Mouse (Mus musculus) heart, adult 2 months (tissue): ENCODE results near the gene Hspb8. TPM values are rescaled to one million over a fixed set of nuclear protein-coding genes. Genes with fewer than 3 reads are reported as not detected.

Experiments used
- DNase-seq, 2 experiments: peaks; one replicate each; pipeline ENCODE4 v3.0.0; 2021
- H3K27ac ChIP-seq: fragments of 200-600 bp; 2 replicates; pipeline ENCODE4 v1.8.1; 2022
- H3K27me3 ChIP-seq: fragments of 200-500 bp; 2 replicates; pipeline ENCODE4 v1.6.1; 2012; ENCODE audit warnings: mild to moderate bottlenecking, low read length, inconsistent platforms, mixed read lengths; ENCODE audit not compliant: control insufficient read depth, insufficient read depth
- H3K36me3 ChIP-seq: fragments of 200-500 bp; 2 replicates; pipeline ENCODE4 v1.6.1; 2012; ENCODE audit warnings: low read length, inconsistent platforms; ENCODE audit not compliant: control insufficient read depth, insufficient read depth
- H3K4me1 ChIP-seq: fragments of 200-500 bp; 2 replicates; pipeline ENCODE4 v1.6.1; 2011; ENCODE audit warnings: low read length; ENCODE audit not compliant: control insufficient read depth, insufficient read depth
- H3K4me3 ChIP-seq: fragments of 200-600 bp; 2 replicates; pipeline ENCODE4 v1.8.1; 2022
- H3K79me2 ChIP-seq: fragments of 200-500 bp; replicated peaks from 2 replicates; pipeline ENCODE4 v1.6.1; 2012; ENCODE audit warnings: mild to moderate bottlenecking, inconsistent platforms, low read length, moderate library complexity, mixed read lengths; ENCODE audit not compliant: control insufficient read depth, insufficient read depth
- H3K9ac ChIP-seq: fragments of 200-500 bp; 2 replicates; pipeline ENCODE4 v1.6.1; 2012; ENCODE audit warnings: low read depth, mild to moderate bottlenecking, control low read depth, inconsistent platforms, low read length, mixed read lengths
- CTCF ChIP-seq: fragments of 200-600 bp; IDR thresholded peaks from 2 replicates; pipeline ENCODE4 v1.8.1; 2022; ENCODE audit warnings: antibody characterized with exemption, mild to moderate bottlenecking, moderate library complexity
- EP300 ChIP-seq: fragments of 200-500 bp; IDR thresholded peaks from 2 replicates; pipeline ENCODE4 v1.6.1; 2011; ENCODE audit warnings: low read depth, low read length, control low read depth; ENCODE audit not compliant: insufficient read depth
- POLR2A ChIP-seq: fragments of 200-500 bp; IDR thresholded peaks from 2 replicates; pipeline ENCODE4 v1.6.1; 2011; ENCODE audit warnings: mild to moderate bottlenecking, low read depth, low read length, control low read depth; ENCODE audit not compliant: insufficient read depth
- WGBS: fragments of 180-500 bp; shearing (Covaris S2); methylation state at CpG from one replicate; pipeline ENCODE4 v1.1.7; 2018; 5-methylcytosine and 5-hydroxymethylcytosine counted together
- intact Hi-C: fragments of 180-260 bp; cut with DNase I; formaldehyde crosslinking; loops from one replicate; pipeline ENCODE4 v1.15.1; 2025
- long read RNA-seq: library from polyadenylated mRNA; stranded (forward); transcript quantifications from one replicate; pipeline ENCODE4 v2.0.0, GENCODE M21; 2021
- polyA plus RNA-seq: library from polyadenylated mRNA; depleted of rRNA; stranded (reverse); fragments of >200 nt; gene quantifications from 2 replicates; pipeline ENCODE4 v1.2.3, GENCODE M21; 2012; rRNA removed
- total RNA-seq, 2 experiments: library from RNA; stranded (reverse); gene quantifications; 2 replicates each; pipeline ENCODE4 v1.2.3; 2021

Gene Hspb8
- 100 to 1,000 TPM; 419 to 483 TPM for total RNA-seq
- 552 and 677 TPM in 2 replicates for polyA plus RNA-seq
- long read RNA-seq, transcript Hspb8-201 (3 exons, 1,816 nt) = major isoform, 759 of 784 reads
- long read RNA-seq, partial matches to known transcripts = 1 of 784 reads
- long read RNA-seq, other reads (novel, unspliced or antisense) = 23 of 784 reads

- H3K4me1 ChIP-seq = no peaks in the 10 kb centered on the region
- H3K36me3 ChIP-seq = no peaks in the 10 kb centered on the region
- no peaks in the 10 kb centered on the region for H3K27me3 ChIP-seq
- peak within 1 kb of the TSS; percentile 93 for H3K27ac ChIP-seq
- DNase-seq = peak; percentile 86 to 91
- TF ChIP-seq POLR2A (peak; percentile 78), CTCF (no peak), EP300 (peak; percentile 41; the same call in 1 of the 2 replicates)
- no peaks in the 10 kb centered on the region for H3K79me2 ChIP-seq
- intact Hi-C loops = loop anchor here (2.0 kb wide), 2 partner anchors 20 to 28 kb away; no protein-coding TSS in a partner anchor
- WGBS = 1% methylated on average over 18 of the region's 20 CpGs
- H3K9ac ChIP-seq = peak within 1 kb of the TSS; percentile 87
- peak within 1 kb of the TSS; percentile 71 for H3K4me3 ChIP-seq
Measured at GRCm38 (mm10) chr5:116422699-116423201, at the start of gene Hspb8. Gene Hspb8 (minus strand): TSS chr5:116422864.

DNA sequence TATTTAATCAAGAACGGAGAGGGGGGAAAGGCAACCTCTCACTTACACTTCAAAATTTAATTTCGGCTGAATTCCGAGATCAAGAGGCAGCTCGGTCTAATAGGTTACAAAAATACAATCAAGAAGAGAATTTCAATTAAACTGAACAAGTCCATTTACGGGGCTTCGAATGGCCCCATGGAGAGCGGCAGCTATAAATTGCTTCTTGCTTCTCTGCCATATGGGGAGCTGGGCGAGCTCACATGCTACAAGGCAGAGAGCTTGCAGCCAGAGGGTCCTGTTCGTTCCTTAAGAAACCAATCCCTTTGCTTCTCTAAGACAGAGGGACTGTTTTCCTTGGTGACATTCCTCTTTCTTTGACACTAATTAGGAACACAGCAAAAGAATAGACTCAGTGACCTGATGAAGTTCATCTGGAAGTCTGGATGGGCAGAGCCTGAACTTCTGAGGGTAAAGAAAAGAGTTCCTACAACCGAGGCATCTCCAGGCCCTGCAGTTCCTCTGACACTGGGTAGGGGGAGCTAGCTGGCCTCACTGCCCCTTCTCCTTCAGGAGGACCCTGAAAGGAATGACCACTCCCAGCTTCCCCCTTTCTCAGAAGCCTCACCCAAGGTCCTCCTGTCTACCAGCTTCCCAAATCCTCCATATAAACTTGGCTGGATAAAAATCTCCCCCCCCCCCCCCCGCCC, 38.8 kb upstream of the Hspb8 start:
- Histone ChIP-seq H3K36me3 (no peaks in the 10 kb centered on the region), H3K9ac (no peak overlapping the region), H3K27ac (no peak overlapping the region), H3K4me1 (no peaks in the 10 kb centered on the region), H3K4me3 (no peak overlapping the region), H3K79me2 (no peaks in the 10 kb centered on the region), H3K27me3 (no peaks in the 10 kb centered on the region)
- intact Hi-C loops = no loop called here
- TF ChIP-seq EP300 (no peak), CTCF (peak; percentile 42)
- no peak for DNase-seq
- 71% methylated on average over 11 of the region's 11 CpGs for WGBS

GRCm38 (mm10) chr5:116459970-116460369, 37.3 kb upstream of the Hspb8 start:
- 74% methylated on average over 2 of the region's 2 CpGs for WGBS
- Histone ChIP-seq H3K4me3 (no peak overlapping the region), H3K27me3 (no peaks in the 10 kb centered on the region), H3K27ac (no peak overlapping the region), H3K36me3 (no peaks in the 10 kb centered on the region), H3K4me1 (no peaks in the 10 kb centered on the region), H3K9ac (no peak overlapping the region), H3K79me2 (no peaks in the 10 kb centered on the region)
- DNase-seq = no peak
- TF ChIP-seq EP300 (no peak), POLR2A (no peak), CTCF (no peak)
- intact Hi-C loops = no loop called here

- H3K4me3 ChIP-seq = no peak overlapping the region
- H3K27ac ChIP-seq = no peak overlapping the region
- H3K9ac ChIP-seq = no peak overlapping the region
- H3K4me1 ChIP-seq = no peaks in the 10 kb centered on the region
- 85% methylated on average over 7 of the region's 7 CpGs for WGBS
- H3K36me3 ChIP-seq = no peaks in the 10 kb centered on the region
- DNase-seq = no peak
- intact Hi-C loops = loop anchor here (2.0 kb wide), 1 partner anchor 71 kb away; no protein-coding TSS in a partner anchor
- no peaks in the 10 kb centered on the region for H3K27me3 ChIP-seq
- no peaks in the 10 kb centered on the region for H3K79me2 ChIP-seq
- TF ChIP-seq EP300 = no peak
- TF ChIP-seq POLR2A = no peak
- TF ChIP-seq CTCF = no peak
Measured at GRCm38 (mm10) chr5:116457791-116458190, 35.1 kb upstream of the Hspb8 start.

DNA sequence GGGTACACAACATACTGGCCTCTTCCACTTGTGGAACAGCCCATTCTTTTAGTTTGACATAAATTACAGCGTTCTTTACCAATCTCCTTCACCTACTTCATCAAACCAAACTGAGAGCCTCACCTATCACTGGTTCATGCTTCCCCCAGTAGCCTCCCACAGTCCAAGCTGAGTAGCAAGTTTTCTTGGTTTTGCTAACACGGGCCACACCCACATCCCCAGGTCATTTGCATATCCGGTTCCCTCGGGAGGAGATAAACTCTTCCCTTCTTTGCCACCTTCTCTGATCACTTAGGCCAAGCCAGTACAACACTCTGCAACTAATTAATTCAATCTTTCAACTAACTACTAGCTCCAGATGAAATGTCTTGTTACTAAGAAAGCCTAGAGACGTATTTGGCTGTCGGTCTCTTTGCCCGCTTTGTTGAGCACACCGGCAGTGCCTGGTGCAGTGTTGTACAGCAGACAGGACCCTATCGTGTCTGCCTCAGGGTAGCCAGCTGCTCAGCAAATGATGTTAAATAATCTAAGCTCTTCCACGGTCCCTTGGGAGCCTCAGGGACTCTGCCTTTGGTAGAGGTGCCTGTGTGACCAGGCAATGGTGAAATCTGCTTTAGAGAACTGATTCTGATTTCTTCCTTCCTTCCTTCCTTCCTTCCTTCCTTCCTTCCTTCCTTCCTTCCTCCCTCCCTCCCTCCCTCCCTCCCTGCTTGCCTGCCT, 34.3 kb upstream of the Hspb8 start:
- DNase-seq = no peak
- intact Hi-C loops = loop anchor here (2.0 kb wide), 1 partner anchor 70 kb away; no protein-coding TSS in a partner anchor
- Histone ChIP-seq H3K9ac (no peak overlapping the region), H3K4me1 (no peaks in the 10 kb centered on the region), H3K27ac (no peak overlapping the region), H3K27me3 (no peaks in the 10 kb centered on the region), H3K79me2 (no peaks in the 10 kb centered on the region), H3K36me3 (no peaks in the 10 kb centered on the region), H3K4me3 (no peak overlapping the region)
- no peak for TF ChIP-seq POLR2A
- 37% methylated on average over 10 of the region's 10 CpGs for WGBS
